Mouse (Mus musculus) adrenal gland, adult 18-20 months (tissue): ENCODE measurements at regions not wholly inside any gene's neighbourhood (a gene's known extent, or its start where the extent isn't known, plus 50 kb on each side); places are given as distances from the start of the nearest gene placed in this dataset.
A peak's percentile ranks its signal among the peaks of the same experiment; 100 is the strongest.

Source experiments
- DNase-seq, 2 experiments: peaks; one replicate each; pipeline ENCODE4 v3.0.0; 2021 to 2022; ENCODE audit warnings: low spot score in 2 of 2

DNA sequence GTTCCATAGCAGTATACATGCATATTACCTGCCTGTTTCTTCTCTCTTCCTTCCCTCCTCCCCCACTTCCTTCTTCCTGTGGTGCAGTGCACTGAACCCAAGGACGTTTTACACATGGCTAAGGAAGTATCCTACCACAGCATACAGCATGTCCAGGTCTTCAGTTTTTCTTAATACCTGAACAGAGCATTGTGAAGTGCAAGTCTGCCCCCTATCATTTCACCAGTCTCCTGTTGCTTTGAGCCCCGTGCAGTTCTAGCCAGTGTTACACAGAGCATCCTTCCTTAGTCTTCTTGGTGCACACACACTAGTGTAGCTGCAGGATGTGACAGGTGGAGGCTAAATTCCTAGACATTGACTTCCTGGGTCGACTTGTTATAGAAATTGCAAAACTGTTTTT is 53.7 kb upstream of the Foxb1 start:
- no peak for DNase-seq

DNA sequence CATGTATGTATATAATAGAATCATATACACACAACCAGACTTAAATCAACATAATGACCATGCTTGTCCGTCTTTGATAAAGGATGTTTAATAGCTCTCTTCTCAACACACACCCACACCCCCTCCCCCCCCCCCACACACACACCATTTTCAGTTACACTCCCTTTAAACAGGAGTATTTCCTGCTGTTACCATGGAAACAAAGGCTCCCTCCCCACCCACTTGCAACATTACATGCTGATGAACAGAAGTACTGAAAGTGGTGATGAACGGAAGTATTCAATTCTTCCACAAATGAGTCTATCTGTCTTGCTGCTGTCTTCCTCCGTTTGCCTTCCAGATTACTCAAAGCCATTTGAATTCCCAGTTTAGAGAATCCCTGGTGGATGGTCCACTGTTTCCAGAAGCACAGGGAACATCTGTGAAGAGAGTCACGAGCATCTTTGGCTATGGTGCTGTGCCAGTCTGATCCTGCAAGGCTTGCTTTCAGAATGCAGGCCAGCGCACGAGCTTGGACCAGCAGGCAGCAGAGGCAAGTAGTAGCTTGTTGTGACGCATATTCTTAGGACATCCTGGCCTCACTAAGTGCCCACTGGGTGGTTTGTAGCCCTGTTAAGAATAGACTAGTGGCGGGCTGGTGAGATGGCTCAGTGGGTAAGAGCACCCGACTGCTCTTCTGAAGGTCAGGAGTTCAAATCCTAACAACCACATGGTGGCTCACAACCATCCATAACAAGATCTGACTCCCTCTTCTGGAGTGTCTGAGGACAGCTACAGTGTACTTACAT is 62.6 kb upstream of the Foxb1 start:
- no peak for DNase-seq

DNA sequence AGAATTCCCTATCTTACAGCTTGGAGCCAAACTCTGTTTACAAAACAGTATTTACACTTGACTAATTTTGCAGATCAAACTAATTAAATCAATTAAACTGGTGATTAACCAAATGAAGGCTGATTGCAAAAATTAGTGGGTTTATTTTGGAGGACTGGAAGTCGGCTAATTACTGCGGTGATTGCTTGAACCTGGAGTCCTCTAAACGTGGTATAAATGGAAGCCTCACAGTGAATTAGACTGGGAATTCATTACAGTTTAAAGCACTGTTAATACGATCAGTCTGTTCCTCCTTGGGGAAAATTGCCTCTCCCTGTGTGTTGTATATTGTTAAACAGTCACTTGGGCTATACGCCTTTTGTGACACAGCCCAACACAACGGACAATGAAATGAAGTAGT is 67.7 kb upstream of the Foxb1 start:
- DNase-seq, result no peak

DNA sequence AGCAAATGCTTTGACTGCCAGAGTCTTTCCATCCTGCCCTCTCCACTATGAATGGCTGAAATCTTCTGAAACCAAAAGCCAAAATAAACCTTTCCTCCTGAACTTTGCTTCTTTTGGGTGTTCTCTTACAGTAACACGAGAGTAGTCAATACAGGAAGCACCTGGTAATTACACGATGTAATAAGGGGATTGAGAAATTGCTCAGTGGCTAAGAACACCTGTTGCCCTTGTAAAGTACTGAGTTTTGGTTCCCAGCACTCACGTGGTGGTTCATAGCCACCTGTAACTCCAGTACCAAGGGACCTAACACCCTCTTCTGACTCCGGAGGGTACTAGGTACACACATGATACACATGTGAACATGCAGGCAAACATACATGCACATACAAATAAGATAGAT is 74.7 kb upstream of the Foxb1 start:
- DNase-seq, result no peak

DNA sequence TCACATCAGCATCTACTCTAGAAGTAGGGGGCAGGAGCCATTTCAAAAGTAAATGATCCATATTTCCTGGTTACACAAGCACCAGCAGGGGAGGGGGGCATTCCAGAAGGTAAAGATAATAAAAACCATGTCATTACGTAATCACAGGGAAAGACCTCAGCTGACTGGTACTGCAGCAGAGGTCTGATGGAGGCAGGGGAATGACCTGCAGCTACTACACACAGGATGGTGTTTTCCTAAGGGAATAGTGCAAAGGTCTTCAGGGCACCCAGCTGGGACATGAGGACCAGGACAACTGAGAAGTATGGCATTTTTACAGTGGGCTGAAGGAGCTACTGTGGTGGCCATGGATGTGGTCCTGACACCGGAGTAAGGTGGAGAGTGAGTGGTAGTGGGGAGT is 78.5 kb upstream of the Foxb1 start:
- DNase-seq, result no peak

DNA sequence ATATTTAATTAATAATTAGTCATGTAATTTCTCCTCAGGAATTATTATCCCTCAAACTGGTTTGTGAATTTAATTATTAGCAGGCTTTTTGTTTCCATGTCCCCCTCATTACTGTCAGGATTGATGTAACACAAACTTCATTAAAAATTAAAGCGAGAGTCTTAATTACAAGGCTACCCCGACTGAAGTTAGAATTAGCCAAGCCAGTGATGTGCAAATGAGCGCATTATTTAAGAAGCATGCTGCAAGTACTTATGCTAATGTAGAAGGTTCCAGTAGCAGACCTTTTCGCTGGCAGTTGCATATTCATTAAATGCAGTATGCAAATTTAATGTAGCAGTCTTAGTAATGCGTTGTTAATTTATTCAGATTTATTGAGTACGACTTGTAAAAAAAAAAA is 84.0 kb upstream of the Foxb1 start:
- DNase-seq, result no peak

DNA sequence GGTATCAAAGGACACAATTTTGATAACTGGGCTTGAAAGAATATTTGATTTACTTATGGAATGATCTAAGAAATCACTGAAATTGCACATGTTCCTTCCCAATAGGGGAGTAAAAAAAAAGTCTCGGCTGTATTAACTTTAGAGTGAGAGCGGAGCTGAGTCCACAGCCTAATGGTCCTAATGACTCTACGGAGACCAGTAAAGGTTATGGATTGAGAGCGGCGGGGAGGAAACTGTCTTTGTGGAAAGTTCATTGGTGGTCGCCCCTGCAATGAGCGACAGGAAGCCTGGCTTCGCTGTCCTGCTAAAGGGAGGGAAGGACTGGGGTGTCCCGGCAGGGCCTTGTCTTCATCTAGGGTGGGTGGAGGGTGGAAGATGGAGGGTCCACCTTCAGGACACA is 84.5 kb upstream of the Foxb1 start:
- DNase-seq, result no peak

DNA sequence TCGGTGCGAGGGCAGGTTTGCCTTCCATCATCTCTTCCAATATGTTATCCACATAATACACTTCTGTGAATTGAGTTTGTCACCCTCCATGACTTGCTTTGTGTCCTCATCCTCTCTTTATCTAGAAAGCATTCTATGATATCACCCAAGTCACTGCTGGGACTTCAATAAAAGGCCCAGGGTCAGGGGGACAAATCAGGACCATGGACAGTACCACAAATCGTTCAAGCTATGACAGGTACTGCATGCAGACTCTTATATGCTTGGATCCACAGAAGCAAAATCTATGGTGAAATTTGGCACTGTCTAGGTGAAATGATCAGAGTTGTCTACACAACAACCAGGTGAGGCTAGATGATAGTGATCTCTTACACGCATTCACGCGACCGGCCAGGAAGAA is 95.9 kb upstream of the Foxb1 start:
- DNase-seq, result peak in 1 of 2 experiments; percentile 5

DNA sequence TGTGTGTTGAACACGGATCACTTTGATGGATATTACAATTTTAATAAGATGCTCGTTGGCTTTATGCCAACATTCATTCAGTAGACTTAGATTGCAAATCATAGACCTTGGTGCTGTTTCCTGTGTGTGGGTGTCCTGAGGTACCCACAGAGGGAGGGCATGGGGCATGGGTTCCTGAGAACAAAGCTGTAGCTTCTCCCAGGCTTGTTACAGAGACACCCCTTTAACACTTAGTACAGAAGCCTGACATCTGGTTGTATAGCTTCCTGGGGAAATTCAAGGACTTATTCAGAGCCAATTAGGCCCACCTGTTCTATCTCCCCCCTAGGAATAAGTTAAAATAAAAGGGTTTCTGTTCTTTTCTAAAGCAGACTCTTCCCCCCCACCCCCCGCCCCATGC is 97.9 kb upstream of the Foxb1 start:
- no peak for DNase-seq

DNA sequence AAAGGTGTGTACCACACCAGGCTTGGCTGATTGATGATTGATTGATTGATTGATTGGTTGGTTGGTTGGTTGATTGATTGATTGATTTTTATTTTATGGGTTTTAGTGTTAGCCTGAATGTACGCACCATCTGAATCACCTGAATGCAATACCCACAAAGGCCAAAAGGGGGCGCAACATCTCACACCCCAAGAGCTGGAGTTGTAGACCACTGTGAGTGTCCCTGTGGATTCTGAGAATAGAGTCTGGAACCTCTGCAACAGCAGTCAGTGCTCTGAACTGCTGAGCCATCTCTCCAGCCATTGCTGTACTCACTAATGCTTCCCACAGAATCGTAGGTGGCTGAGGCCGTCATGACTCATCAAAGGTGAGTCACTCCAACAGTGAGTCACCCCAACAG is 109.4 kb upstream of the Foxb1 start:
- DNase-seq, result peak in 1 of 2 experiments; percentile 2

DNA sequence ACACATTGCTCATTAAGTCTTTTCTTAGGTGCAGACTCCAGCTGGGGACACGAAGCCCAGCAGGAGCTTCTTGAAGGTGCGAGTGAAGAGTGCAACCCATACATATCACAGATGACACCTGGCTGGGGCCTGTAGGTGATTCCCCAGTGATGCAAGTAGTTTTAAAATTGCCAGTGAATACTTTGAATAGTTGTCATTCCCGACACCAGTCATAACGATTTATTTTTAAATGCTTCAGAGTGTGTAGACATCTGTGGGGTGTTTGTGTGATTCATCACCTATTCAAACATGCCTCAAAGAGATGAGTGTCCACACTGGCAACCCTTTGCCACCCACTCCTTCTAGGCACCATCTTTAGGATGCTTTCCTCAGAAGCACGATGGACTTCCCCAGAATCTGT is 102.9 kb upstream of the Bnip2 start:
- DNase-seq, result no peak

DNA sequence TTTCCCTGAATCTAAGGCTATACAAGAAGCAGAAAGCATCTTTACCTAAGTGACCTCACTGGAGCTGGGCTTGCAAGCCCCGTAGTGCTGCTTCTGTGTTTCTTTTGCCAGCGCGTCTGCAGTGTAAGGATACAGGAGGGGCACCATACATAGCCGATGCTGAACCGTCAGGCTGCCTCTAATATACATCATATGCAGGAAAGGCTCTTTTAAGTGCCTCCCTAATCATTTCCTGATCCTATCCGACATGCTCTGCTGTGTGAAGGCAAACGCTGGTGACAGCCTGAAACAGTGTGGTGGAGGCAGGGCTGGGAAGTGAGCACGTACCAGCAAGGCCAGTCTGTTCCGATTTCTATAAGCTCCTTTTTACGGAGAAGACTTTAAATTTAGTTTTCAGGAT is 91.2 kb upstream of the Bnip2 start:
- no peak for DNase-seq

DNA sequence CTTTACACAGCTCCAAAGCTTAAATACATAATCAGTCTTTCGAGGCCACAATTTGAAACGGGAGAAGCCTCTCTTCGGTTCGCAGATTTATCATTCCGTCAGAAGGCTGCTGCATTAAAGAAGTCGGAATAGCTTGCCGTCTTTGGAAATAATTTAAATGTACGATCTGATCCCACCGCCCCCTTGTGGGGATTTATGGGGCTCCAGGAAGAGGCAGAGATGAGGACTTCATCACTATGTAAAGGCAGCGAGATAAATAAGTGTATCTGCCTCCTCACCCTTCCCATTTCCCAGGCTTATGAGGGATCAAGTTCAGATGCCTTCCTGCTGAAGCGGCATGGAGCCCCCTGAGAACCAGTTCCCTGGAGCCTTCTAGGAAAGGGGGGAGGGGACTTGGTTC is 89.9 kb upstream of the Bnip2 start:
- no peak for DNase-seq

DNA sequence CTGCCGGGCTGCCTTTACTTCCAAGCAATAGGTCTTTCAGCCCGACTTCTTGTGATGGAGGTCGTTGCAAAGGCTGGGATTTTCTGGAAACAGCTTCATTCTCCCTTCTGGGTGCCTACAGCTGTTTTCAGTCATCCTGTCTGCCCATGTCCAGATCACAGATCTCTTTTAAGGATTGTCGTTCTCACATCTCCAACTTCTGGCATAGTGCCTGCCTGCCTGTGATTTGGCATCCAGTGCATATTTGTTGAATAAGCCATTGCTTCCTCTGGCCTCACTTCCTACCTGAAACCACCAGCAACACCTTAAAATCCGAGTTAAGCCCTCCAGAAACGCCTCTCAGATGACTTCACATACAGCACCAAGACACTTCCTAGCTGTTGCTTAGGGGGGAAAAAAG is 88.4 kb upstream of the Bnip2 start:
- DNase-seq, result no peak

DNA sequence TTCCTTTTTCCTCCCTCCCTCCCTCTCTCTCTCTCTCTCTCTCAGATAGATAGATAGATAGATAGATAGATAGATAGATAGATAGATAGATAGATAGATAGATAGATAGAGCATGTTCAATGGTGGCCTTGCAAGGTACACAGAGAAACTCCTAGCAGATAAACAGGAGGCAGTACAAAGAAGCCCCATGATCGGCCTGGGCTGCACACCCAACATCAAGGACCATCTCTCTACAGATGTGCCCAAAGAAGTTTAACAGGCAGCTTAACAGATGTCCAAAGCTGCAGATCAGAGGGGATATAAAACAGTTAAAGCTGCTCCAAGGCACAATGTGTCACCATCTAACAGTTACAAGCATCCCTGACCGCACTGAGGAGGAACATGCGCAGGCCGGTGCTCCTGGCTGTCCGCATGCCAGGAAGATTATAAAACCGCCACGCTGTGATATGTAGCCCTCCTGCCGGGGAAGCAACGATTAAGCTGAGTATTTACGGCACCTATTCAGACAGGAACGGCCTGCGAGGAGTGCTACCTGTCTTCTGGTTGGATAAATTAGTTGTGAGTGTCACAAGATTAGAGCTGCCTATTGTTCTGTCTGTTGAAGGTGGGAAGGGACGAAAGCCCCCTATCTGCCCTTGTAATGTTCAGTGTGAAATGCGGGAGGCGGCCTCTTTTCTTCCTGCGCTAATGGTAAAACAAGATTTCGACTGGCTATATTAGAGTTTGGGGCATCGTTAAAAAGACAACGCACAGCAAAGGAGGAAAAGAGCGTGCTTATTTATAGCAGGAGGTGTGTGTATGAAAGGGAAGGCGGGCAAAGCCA is 81.9 kb upstream of the Bnip2 start:
- DNase-seq, result no peak

DNA sequence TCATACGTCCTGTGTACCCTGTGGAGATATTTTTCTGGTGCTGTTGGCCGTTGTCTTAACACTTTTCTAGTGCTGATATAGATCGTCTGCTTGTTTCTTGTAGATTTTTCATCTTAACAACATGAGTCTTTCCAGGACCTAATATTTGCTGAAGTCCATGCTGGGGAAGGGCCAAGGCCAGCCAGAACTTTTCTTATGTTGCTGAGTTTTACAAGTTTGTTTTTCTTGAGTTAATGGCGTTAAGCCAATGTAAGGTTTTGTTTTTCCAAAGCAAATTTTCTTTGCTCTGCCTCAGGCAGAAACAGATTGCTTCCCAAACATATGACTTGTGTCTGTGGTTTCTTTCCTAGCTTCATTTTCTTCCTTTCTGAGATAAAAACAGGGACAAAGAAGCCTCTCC is 78.6 kb upstream of the Bnip2 start:
- no peak for DNase-seq

DNA sequence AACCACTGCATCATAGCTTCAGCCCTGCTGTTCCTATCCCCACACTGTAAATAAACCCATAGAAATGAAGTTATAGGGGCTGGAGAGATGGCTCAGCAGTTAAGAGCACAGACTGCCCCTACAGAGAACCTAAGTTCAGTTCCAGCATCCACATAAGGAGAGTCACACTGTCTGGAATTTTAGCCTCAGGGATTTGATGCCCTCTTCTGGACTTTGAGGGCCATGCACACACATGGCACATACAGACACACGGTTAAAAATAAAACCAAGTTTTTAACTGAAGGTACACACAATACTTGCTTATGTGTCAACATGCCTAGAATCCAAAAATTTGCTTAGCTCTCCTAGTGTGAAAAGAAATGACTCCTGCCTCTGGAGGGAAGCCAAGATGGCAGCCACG is 61.1 kb upstream of the Bnip2 start:
- DNase-seq, result no peak

DNA sequence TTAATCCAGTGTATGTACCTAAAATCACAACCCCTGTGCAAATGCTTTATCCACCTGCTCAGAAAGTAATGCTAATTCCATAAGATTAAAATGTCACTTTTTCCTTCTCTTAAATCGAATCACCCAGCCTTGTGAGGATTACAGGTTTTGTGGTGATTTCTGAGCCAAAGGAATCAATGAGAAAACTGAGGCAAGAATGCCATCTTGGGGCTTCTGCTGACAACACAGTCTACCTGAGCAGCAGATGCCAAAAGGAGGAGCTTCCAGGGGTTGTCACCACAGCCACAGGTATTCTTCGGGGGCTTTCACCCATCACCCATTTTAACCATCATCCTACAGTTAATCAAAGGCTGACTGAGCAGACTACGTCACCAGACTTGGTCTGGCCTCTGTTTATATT is 51.4 kb upstream of the Bnip2 start:
- no peak for DNase-seq
